Mouse (Mus musculus) kidney, adult 9 months (tissue): Measurements from ENCODE around the gene Cdrt4.

Source experiments
- DNase-seq: peaks from one replicate; pipeline ENCODE4 v3.0.0; 2022

Cdrt4 gene

DNA sequence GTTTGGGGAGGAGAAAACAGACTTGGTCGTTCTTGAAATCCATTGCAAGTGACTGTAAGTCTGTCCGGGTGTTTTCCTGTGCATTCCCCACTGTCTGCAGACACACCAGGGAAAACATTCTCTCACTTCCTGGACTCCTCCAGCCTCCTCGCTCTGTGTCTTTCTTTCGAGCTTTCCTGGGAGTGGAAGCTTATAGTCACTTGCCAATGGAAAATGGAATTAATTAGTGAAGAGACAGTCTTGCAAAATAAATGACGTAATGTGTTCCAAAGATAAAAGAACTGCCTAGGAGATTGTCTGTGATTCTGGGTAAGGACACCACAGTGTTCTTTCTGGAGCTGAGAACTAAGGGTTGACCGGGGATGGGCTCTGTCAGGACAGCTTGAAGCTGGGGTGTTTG, 7.5 kb upstream of the Cdrt4 start:
- DNase-seq: no peak

DNA sequence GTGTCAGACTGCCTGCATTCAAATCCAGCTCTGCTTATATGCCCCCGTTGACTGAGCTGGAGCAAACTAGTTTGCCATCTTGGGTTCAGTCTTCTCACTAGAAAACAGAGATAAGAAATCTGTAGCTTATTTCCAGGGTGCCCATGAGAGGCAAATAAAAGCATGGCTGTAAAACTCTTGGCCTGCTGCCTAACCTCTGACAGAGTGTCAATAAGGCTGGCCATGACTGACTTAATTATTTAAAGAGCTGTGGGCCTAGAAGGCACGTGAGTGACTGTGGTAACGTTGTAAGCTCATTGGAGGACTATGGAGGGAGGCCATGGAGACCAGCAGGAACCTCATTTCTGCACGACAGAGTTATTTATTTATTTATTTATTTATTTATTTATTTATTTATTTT, 5.5 kb upstream of the Cdrt4 start:
- DNase-seq: peak; percentile 30

DNA sequence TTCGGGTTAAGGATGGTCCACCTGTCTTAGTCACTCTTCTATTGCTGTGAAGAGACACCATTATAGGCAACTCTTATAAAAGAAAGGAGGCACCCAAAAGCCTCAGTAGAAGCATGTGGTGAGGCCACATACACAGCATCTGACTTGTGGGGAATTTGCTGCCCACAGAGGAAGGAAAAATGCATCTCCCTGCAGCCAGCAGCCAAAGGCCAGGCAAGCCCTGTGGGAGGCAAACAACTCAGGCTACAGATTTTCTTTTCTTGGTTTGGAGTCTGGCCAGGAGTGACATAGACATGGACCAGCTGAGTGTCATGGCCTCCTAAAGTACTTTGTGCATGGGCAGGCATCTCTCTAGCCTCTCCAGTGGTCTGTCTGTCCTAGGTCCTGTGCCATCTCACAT, 1.4 kb upstream of the Cdrt4 start:
- no peak for DNase-seq

DNA sequence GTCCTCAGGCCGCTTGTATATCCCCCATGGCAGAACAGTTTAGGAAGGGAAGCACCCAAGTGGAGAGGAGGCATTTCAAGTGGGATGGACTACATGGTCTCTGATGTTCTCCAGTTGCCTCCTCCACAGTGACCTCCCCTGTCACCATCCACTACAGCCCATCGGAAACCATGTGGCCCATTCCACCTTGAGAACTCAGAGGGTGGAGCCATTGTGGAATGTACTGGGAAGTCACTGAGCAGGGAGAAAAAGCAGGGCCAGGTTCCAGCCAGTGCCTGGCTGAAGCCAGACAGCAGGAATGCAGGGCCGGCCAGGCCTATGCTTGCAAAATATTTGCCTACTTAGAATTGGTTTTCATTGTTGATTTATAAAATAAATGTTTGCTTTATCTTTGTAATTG, 3.8 kb downstream of the Cdrt4 start:
- no peak for DNase-seq

DNA sequence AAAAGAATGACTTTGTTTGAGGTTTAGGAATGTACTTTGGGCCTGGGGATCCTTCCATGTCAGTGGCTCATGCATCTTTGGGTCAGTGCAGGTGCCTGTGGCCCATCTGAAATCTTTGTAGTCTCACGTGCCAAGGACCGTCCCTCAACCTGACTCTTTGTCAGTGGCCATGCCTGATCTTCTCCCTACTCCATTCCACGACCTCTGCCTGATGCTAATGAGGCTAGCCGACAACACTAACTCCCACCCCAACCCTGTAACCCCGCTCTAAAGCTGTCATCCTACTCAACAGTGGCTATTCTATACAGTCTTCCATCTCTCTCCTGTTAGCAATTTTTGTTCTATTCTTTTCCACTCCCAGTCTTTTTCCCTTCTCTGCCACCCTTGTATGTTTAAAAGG, 4.2 kb downstream of the Cdrt4 start:
- no peak for DNase-seq

DNA sequence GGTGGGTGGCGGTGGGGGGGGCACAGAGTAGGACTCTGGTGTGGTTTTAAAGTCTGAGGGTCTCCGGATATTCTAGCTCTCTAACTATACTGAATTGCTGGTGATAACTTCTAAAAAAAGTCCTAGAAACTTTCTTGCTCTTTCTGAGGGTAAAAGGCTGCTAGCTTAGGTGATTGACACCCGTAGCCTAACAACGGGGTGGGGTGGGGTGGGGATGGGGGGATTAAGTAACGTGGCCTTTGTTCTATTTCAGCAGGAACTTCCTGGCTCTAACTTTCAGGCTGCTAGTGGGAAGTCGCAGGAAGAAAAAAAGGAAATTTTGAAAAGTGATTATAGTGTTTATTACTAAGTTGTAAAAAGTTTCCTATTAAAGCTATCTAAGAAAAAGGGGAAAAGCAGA, 4.8 kb downstream of the Cdrt4 start:
- no peak for DNase-seq

DNA sequence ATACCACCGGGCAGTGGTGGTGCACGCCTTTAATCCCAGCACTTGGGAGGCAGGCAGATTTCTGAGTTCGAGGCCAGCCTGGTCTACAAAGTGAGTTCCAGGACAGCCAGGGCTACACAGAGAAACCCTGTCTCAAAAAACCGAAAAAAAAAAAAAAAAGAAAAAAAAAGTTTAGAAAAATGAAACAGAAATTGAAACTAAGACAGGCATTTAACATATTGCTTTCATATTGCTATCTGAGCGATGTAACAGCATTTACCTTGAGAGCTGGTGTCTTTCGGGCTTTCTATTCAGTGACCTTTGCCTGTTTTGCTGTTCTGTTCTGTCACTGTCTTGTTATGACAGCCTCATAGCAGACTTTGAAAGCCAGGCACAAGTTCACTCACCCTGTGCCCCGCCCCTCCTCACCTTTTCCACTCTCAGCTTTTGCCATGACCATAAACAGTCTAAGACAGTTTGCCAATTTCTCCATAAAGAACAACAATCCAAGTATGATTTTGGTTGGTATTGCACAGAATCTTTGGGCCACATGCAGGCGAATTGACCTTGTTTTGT, 6.7 kb downstream of the Cdrt4 start:
- peak; percentile 13 for DNase-seq

DNA sequence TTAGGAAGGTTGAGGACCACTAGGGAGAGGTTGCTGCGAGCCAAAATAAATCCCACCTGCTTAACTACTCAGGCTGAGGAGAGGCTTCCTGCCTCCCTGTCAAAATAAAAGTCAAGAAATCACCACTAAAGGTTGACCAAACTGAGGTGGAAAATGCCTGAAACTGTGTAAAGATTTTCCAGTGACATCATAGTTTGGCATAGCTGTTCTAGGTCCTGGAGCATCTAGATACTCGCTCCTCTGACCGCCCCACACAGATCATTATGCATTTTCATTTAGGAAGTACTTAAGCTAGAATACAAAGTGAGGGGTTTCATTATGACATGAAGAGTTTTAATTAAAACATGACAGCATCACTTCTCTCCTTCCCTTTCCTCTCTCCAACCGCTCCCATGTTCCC, 12.3 kb downstream of the Cdrt4 start:
- DNase-seq: no peak

DNA sequence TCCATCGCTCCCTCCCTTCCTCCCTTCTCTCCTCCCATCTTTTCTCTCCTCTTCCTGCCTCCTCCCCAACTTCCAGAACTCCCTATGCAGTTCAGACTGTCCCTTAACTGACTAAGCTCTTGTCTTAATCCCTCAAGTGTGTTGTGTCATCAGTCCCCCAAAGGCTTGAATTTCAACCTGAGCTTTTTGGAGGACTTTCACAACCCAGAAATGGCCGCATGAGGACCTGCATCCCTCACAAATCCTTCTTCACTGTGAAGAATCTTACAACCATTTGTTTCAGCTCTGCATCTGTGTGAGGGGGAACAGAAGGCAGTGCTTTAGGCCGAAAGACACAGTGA, 15.4 kb downstream of the Cdrt4 start:
- DNase-seq: no peak

DNA sequence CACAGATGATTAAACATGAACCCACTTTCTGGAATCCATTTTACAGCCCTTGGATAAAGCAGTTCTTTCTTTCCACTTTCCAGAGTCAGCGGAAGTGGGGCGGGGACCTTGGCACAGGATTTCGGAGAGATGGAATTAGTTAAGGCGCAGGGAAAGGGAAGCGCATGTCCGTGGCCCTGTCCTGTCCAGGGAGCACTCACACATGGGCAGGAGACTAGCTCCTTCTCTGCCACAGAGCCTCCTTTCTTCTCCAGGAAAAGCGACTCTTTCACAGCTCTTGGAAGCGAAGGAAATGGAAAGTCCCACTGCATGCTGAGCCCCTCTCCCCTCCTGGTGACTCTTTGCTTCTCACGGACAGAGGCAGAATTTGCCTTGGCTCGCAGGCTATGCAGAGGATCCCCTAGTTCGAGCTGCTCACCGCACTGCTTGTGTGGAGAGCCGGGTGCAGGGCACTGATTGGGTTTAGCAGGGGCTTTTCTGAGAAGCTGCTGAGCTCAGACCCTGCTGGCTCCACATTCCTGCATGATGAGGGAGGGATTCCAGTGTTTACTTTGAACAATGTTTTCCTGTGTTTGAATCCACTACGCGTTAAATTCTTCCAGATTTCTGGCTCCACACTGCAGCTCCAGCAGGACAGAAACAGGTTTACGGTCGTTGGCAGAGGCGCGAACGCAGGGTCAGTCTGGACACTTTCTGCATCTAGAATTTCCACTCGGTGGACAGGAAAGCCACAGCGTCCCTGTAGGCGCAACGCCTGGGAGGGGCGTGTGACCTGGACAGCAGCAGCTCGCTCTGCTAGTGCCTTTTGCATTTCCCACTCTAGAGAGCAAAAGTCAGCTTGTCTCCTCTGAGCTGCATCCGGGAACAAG, 16.0 kb downstream of the Cdrt4 start:
- DNase-seq: peak; percentile 31

DNA sequence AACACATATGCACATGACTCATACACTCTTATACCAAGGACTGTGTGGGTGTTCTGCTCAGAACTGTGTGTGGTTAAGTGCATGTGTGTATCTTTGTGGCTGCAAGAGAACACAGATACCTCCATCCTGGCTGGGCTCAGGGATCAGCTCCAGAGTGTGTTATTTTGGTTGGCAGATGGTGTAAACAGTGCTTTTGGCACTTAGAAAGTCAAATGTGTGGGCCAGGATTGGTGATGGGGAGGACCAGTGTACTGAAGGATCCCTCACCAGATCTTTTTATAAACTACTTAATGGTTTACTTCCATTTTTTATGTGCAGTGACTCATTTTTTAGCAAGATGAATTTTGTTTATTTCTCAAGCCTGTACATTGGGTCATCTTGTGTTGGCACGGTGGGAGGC, 26.2 kb downstream of the Cdrt4 start:
- no peak for DNase-seq

DNA sequence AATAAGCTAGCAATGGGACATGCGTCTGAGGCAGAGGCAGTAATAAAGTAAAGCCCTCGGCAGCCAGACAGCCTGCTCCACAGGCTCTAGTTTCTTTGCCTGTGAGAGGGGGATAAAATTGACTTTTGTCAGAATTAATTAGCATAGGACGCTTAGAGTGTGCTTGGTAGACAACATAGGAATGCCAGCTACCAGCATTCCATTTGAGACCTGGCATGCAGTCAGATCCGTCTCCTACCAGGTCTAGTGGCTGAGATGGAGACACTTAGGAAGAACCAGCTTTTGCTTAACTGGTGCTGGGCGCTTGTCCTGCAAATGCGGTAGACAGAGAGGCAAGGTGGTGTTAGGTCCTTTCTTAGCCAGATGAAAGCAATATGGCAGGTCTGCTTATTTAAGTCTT, 27.9 kb downstream of the Cdrt4 start:
- DNase-seq: no peak

DNA sequence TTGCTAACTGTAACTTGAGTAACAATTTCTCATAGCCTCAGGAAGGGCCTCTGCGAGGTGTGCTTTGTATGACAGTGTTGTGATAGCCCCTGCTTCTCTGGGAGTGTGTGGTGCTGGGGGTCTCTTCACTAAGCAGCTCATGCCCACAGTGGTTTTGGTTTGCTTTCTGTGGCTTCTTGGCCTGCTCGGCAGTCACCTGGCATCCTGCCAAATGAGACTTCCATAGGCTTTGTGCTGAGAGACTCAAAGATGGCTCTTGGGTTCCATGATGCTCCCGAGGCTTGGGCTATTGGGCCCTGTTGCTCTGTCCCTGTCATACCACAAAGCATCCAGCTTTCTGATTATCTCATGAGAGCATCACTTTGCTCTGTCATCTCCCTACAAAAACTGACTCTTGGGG, 30.7 kb downstream of the Cdrt4 start:
- no peak for DNase-seq

DNA sequence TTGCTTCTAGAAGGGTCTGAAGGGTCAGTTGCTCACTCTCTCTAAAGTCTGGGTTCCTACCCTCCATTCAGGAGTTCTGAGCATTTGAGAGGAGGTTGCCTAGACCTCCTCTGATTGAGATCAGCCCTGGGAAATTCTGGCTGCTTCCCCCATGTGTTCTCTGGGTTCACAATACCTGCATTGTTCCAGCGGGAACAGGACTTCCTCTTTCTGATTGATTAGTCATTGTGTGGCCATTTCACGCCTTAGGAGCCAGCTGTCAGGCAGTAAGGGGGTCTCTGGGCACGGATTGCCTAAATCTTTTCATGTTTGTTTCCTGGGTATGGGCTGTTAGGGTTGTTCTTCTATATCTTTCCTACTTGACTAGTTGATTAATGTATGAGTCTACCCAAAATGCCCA, 32.8 kb downstream of the Cdrt4 start:
- DNase-seq: peak; percentile 18

DNA sequence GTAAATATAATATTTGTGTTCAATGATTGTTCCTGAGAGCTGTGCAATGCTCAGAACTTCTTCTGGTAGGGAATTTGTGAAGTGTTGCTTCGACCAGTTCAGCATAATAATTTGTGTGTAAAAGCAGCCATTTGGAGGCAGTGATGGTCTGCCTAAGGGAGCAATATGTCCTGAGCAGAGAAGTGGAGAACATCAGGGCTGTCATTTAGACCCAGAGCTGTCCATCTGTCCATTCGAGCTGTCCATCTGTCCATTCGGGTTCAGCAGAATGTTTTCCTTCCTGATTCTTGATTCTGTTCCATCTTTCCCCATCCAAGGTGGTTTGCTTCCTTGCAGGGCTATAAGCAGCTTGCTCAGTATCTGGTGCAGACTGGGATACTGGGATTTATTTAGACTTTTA, 33.4 kb downstream of the Cdrt4 start:
- no peak for DNase-seq

DNA sequence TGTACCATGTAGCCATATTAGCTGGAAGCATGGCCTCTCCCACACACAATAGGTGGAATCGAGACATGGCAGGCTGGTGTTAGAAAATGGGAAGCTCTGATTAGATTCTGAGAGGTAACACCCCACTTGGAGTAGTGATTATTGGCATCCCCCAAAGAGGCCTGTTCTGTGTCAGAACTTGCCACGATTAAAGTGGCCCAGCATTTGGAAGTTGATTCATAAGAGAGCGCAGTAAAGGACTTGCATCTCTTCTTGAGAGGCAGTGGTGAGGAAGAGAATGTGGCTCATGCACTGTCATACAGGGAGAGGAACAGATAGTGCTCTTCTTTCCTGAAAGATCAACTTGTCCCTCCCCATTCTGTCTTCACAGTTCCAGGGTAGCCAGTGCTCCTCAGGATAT, 34.1 kb downstream of the Cdrt4 start:
- DNase-seq: no peak

DNA sequence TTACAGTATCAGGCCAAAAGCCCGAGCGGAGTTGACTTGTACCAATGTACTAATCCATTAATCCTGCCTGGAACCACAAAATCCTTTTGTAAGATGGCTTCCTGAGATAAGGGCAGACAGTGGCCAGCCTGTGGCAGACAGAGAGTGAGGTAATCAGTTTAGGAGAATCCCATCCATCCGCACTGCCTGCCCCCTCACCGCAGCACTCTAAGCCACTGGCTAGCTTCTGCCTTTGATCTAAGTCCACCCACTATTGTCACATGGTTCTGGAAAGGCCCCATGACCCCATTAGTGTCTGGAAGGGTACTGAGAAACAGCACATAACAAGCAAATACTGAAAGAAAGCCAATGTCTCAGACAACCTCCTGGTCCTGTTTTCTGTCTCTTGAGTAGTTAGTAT, 35.6 kb downstream of the Cdrt4 start:
- DNase-seq: no peak

DNA sequence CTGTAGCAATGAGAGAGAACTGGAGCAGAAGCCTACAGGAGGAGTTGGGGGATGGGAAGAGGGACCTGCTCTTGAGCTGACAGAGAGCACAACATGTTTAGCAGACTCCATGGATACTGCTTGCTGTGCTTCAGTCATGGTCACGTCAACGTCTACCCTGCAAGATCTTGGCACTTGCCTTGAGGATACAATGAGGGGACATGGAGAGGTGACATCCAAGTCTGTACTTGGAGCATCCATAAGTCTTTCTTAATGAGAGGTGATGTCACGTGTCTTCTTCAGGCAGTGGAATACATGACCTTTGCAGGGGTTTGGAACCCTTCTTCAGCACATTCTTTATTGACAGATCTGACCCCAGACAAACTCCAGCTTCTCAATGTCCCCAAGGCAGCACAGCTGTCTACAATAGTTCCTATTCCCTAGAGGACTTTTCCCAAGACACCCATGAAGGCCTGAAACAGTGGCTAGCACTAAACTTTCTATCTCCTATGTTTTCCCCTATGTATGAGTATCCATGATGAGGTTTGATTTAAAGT, 39.2 kb downstream of the Cdrt4 start:
- peak; percentile 13 for DNase-seq

DNA sequence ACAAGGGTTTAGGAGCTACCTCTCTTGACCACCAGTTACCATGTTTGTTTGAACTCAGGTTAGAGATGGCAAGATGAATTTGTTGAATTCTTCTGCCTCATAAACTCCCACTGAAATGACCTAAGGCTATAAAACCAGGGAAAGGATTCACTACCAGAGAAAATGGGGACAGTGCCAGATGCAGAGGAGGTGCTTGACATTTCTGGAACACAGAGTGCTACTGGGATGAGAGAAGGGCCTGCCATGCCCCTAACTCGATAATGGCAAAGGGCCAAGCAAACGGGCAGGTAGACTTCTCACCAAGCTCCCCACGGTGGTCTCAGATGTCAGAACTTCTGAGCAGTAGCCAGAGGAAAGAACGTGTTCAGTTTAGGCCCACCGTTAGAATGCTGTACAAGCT, 39.8 kb downstream of the Cdrt4 start:
- DNase-seq: no peak

DNA sequence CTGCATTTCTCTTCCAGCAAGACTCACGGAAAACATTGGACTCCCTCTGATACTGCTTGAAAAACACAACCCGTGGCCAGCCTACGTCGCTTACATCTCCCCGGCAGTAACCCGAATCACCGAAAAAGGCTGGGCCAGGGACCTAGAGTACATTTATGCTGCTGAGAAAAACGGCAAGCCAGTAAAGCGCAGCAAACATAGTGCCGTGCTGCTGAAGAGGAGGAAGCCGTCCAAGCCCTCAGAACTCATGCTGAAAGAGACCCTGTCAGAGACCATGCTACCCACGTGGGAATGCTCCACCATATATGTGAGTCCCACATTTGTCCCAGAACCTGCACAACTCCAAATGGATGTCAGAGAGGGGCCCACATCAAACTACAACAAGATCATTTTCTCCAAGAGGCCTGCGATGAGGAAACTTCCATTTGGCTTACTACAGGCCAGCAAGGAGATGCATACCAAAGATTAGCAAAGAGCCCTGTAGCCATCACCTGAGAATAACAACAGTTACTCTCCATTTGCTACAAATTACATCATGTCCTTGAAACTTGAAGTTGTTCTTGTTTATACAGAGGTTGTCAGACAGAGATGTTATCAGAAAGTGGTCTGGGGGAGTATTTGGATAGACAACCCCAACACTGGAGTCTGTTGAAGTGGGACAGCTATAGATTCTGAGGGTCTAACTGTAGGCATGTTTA, 41.7 kb downstream of the Cdrt4 start:
- DNase-seq: no peak

DNA sequence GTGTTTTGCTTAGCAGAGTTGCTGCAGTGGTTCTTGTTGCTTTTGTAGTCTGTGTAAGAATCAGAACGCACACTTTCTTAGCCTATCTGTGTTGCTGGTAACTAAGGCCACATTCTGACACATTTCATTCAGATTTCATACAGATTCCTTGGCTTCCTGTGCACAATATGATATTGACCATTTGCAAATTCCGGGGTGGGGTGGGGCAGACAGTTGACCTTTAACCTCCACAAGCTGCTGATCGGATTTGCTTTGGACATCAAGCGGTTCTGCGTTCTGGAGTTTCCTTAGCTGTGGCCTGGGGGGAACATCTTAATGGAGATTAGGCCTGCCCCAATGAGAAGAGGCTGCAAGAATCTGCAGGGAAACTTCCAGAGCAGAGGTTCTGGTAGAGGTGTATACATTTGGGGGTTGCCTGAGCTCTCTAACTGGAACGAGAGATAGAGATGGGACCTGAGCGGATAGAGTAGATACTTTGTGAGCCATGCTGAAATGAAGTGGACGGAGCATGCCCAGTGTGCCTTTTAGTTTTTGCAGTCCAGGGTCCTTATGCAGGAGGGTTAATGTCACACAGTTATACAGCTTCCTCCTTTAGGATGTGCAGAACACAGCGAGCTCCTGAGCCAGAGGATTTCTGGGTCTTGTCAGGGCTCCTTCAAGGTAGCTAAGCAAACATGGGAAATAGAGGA, 44.2 kb downstream of the Cdrt4 start:
- no peak for DNase-seq

DNA sequence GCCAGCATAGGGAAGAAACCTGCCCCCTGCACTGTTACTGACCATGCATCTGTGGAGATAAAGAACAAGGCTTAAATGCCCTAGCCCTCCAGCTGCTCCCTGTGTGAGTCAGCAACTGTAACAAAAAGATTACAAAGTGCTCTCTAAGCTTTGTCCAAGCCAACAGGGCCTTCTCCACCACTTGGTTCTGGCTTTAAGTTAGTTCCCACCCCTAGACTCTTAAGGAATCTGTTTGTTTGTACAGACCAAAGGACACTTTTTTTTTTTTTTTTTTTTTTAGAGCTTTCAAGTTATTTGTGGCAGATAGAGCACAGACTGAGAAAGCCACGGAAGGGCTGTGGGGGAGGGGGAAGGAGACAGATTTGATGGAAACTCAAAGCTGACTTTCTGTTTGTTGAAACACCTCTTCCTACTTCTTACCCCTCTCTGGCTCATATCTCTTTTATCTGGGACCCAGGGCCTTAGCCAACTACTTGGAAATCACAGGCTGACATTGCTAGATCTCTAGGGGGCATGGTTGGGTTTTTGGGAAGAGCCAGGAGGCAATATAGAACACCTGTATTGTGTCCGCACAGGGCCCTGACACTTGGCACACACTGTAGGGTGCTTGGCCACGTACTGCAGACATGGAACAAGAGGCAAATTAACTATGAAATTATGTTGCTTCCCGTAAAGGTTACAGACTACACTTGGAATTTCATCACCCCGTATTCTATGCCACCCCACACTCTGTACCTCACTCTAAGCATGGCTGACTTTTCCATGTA, 44.9 kb downstream of the Cdrt4 start:
- no peak for DNase-seq

DNA sequence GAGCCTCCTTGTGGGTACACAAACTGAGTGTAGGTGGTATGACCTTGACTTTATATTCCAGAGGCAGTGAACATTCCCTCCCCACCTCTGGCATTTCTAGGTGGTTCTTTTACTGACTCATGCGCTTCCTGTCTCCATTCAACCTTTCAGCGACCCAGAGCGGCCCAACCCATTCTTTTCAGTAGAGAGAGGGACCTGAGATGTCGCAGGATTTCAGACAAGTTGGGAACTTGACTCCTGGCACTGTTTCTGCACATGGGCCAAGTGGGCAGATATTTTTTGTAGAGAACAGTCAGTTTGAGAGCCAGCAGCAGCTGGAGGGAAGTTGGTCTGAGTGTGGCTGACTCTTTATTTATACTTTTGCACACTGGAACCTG, 45.5 kb downstream of the Cdrt4 start:
- no peak for DNase-seq
